Comparison of ENCODE assay signal across 20 mouse cellular contexts in genomic region chr4:31672842-31673171, GRCm38 (mm10).
A peak's percentile ranks its signal among the peaks of the same experiment; 100 is the strongest.
DNase-seq lines count a peak whose midpoint lies in the region; ATAC-seq and TF ChIP-seq lines count a peak whose summit lies in the region.
"Had no signal": no experiment of that assay in that cellular context is flagged by ENCODE, and none has a peak within 500 bp of the region (broad histone marks: within the 10 kb centered on the region; RNA-seq: fewer than 3 reads in every experiment).

No protein-coding gene starts in this region.

- H3K4me2 ChIP-seq in forebrain, embryonic 11.5 days (ENCODE audit: low read depth, low read length, severe bottlenecking) = no peak overlapping the region
- no peak overlapping the region for H3K4me2 ChIP-seq in forebrain, embryonic 14.5 days (ENCODE audit: low read length)
- no peak overlapping the region for H3K4me2 ChIP-seq in midbrain, embryonic 11.5 days
- H3K4me2 ChIP-seq in midbrain, embryonic 14.5 days (ENCODE audit: low read length) = no peak overlapping the region
- H3K4me2 ChIP-seq in neural tube, embryonic 12.5 days (replicated peaks) = no peak overlapping the region
- no peak overlapping the region for H3K4me2 ChIP-seq in neural tube, embryonic 15.5 days
- H3K4me2 ChIP-seq: heart, embryonic 13.5 days; hindbrain, embryonic 12.5 days had no signal

- WGBS in forebrain, embryonic 11.5 days = 87% methylated on average over 2 of the region's 2 CpGs
- WGBS in forebrain, embryonic 14.5 days = 77% methylated on average over 2 of the region's 2 CpGs
- WGBS in midbrain, embryonic 11.5 days = 88% methylated on average over 2 of the region's 2 CpGs
- WGBS in midbrain, embryonic 14.5 days = 92% methylated on average over 2 of the region's 2 CpGs
- WGBS in neural tube, embryonic 12.5 days = 81% methylated on average over 2 of the region's 2 CpGs
- 93% methylated on average over 2 of the region's 2 CpGs for WGBS in neural tube, embryonic 15.5 days
- WGBS in cerebellum, adult 2 months = 90% methylated on average over 2 of the region's 2 CpGs

- no peak overlapping the region for H3K9ac ChIP-seq in forebrain, embryonic 11.5 days (ENCODE audit: low read length)
- H3K9ac ChIP-seq in forebrain, embryonic 14.5 days (ENCODE audit: low read length) = no peak overlapping the region
- no peak overlapping the region for H3K9ac ChIP-seq in midbrain, embryonic 11.5 days (ENCODE audit: low read length)
- H3K9ac ChIP-seq in midbrain, embryonic 14.5 days (replicated peaks; ENCODE audit: low read length) = no peak overlapping the region
- no peak overlapping the region for H3K9ac ChIP-seq in neural tube, embryonic 12.5 days
- no peak overlapping the region for H3K9ac ChIP-seq in neural tube, embryonic 15.5 days (replicated peaks)
- H3K9ac ChIP-seq: heart, embryonic 13.5 days; hindbrain, embryonic 12.5 days had no signal

- ATAC-seq in forebrain, embryonic 11.5 days (replicated peaks; ENCODE audit: low FRiP score) = peak; percentile 45; the same call in 1 of the 2 replicates
- ATAC-seq in forebrain, embryonic 14.5 days = no peak
- peak; percentile 42; the same call in 1 of the 2 replicates for ATAC-seq in midbrain, embryonic 11.5 days (ENCODE audit: low FRiP score)
- ATAC-seq in midbrain, embryonic 14.5 days (ENCODE audit: low FRiP score, low TSS enrichment) = no peak
- peak; percentile 53 for ATAC-seq in neural tube, embryonic 12.5 days (ENCODE audit: low FRiP score, low read depth)
- no peak for ATAC-seq in neural tube, embryonic 15.5 days (ENCODE audit: low FRiP score)
- ATAC-seq: activated CD4-positive, CD25-positive, alpha-beta regulatory T cell, adult 4 months; intestine, embryonic 16.5 days; Patski had no signal

- no peak overlapping the region for H3K4me3 ChIP-seq in forebrain, embryonic 11.5 days (ENCODE audit: low read depth, low read length)
- H3K4me3 ChIP-seq in forebrain, embryonic 14.5 days (ENCODE audit: low read depth, low read length) = no peak overlapping the region
- H3K4me3 ChIP-seq in midbrain, embryonic 11.5 days (ENCODE audit: low read depth, low read length) = no peak overlapping the region
- H3K4me3 ChIP-seq in midbrain, embryonic 14.5 days (replicated peaks; ENCODE audit: low read depth, low read length) = no peak overlapping the region
- no peak overlapping the region for H3K4me3 ChIP-seq in neural tube, embryonic 12.5 days
- no peak overlapping the region for H3K4me3 ChIP-seq in neural tube, embryonic 15.5 days (replicated peaks)
- no peak overlapping the region for H3K4me3 ChIP-seq in cerebellum, adult 2 months (replicated peaks; ENCODE audit: insufficient read depth, low read depth, low read length)
- H3K4me3 ChIP-seq: erythroblast, embryonic 14.5 days; heart, embryonic 13.5 days; hindbrain, embryonic 12.5 days had no signal

- no peak for DNase-seq in forebrain, embryonic 11.5 days (ENCODE audit: low spot score)
- no peak for DNase-seq in forebrain, embryonic 14.5 days (ENCODE audit: low spot score)
- DNase-seq in midbrain, embryonic 11.5 days (ENCODE audit: low spot score, missing footprints) = no peak
- DNase-seq in midbrain, embryonic 14.5 days = no peak
- DNase-seq in cerebellum, adult 2 months = no peak
- DNase-seq: cerebellum, adult 11-12 months; cerebellum, adult 9-11 months; cerebellum, postnatal 36 days; gastrocnemius, postnatal 36 days; heart, adult 11 months; heart, postnatal 36 days had no signal

- no peaks in the 10 kb centered on the region for H3K36me3 ChIP-seq in forebrain, embryonic 11.5 days (ENCODE audit: control insufficient read depth, insufficient read depth, low read length)
- H3K36me3 ChIP-seq in forebrain, embryonic 14.5 days (ENCODE audit: control insufficient read depth, insufficient read depth, low read length) = no peaks in the 10 kb centered on the region
- H3K36me3 ChIP-seq in midbrain, embryonic 11.5 days (ENCODE audit: control insufficient read depth, insufficient read depth, low read length) = no peaks in the 10 kb centered on the region
- H3K36me3 ChIP-seq in midbrain, embryonic 14.5 days (ENCODE audit: control insufficient read depth, insufficient read depth, low read length) = no peaks in the 10 kb centered on the region
- no peaks in the 10 kb centered on the region for H3K36me3 ChIP-seq in neural tube, embryonic 12.5 days
- H3K36me3 ChIP-seq in neural tube, embryonic 15.5 days = no peaks in the 10 kb centered on the region
- H3K36me3 ChIP-seq: heart, embryonic 13.5 days; hindbrain, embryonic 12.5 days had no signal

- H3K27ac ChIP-seq in forebrain, embryonic 11.5 days (ENCODE audit: low read depth, low read length) = no peak overlapping the region
- H3K27ac ChIP-seq in forebrain, embryonic 14.5 days (ENCODE audit: low read depth, low read length) = no peak overlapping the region
- no peak overlapping the region for H3K27ac ChIP-seq in midbrain, embryonic 11.5 days (ENCODE audit: low read depth, low read length)
- no peak overlapping the region for H3K27ac ChIP-seq in midbrain, embryonic 14.5 days (replicated peaks; ENCODE audit: low read depth, low read length)
- H3K27ac ChIP-seq in neural tube, embryonic 12.5 days = no peak overlapping the region
- H3K27ac ChIP-seq in neural tube, embryonic 15.5 days (replicated peaks) = no peak overlapping the region
- H3K27ac ChIP-seq in cerebellum, adult 2 months (ENCODE audit: insufficient read depth, low read length) = no peak overlapping the region
- H3K27ac ChIP-seq: heart, embryonic 13.5 days; hindbrain, embryonic 12.5 days had no signal

- H3K4me1 ChIP-seq in forebrain, embryonic 11.5 days (replicated peaks; ENCODE audit: control insufficient read depth, insufficient read depth, low read length) = no peaks in the 10 kb centered on the region; the same call in 1 of the 2 replicates
- H3K4me1 ChIP-seq in forebrain, embryonic 14.5 days (ENCODE audit: control insufficient read depth, insufficient read depth, low read length) = peaks cover 5% of the 10 kb centered on the region; the same call in 1 of the 2 replicates
- H3K4me1 ChIP-seq in midbrain, embryonic 11.5 days (ENCODE audit: control insufficient read depth, insufficient read depth, low read length) = 0 out of 2 replicates have a peak, but pooled peaks cover 2% of the 10 kb centered on the region
- H3K4me1 ChIP-seq in midbrain, embryonic 14.5 days (ENCODE audit: control insufficient read depth, insufficient read depth, low read length) = 0 out of 2 replicates have a peak, but pooled peaks cover 3% of the 10 kb centered on the region
- H3K4me1 ChIP-seq in neural tube, embryonic 12.5 days = no peaks in the 10 kb centered on the region
- no peaks in the 10 kb centered on the region for H3K4me1 ChIP-seq in neural tube, embryonic 15.5 days
- H3K4me1 ChIP-seq in cerebellum, adult 2 months (ENCODE audit: control insufficient read depth, insufficient read depth, low read length) = no peaks in the 10 kb centered on the region
- H3K4me1 ChIP-seq: heart, embryonic 13.5 days; hindbrain, embryonic 12.5 days had no signal

- no peaks in the 10 kb centered on the region for H3K9me3 ChIP-seq in forebrain, embryonic 11.5 days (ENCODE audit: control insufficient read depth, low read length)
- H3K9me3 ChIP-seq in forebrain, embryonic 14.5 days (replicated peaks; ENCODE audit: control insufficient read depth, low read length) = no peaks in the 10 kb centered on the region
- H3K9me3 ChIP-seq in midbrain, embryonic 11.5 days (ENCODE audit: control insufficient read depth, low read length) = no peaks in the 10 kb centered on the region
- H3K9me3 ChIP-seq in midbrain, embryonic 14.5 days (ENCODE audit: control insufficient read depth, low read length) = no peaks in the 10 kb centered on the region
- no peaks in the 10 kb centered on the region for H3K9me3 ChIP-seq in neural tube, embryonic 12.5 days
- no peaks in the 10 kb centered on the region for H3K9me3 ChIP-seq in neural tube, embryonic 15.5 days (replicated peaks)
- H3K9me3 ChIP-seq: heart, embryonic 13.5 days; hindbrain, embryonic 12.5 days had no signal

- no peak for TF ChIP-seq POLR2A in cerebellum, adult 2 months (IDR thresholded peaks at IDR 0.05; ENCODE audit: borderline replicate concordance, insufficient read depth, low read length)

- no peaks in the 10 kb centered on the region for H3K27me3 ChIP-seq in forebrain, embryonic 11.5 days (ENCODE audit: control insufficient read depth, insufficient read depth, low read length)
- H3K27me3 ChIP-seq in forebrain, embryonic 14.5 days (replicated peaks; ENCODE audit: control insufficient read depth, insufficient read depth, low read length) = no peaks in the 10 kb centered on the region
- no peaks in the 10 kb centered on the region for H3K27me3 ChIP-seq in midbrain, embryonic 11.5 days (ENCODE audit: control insufficient read depth, insufficient read depth, low read length)
- no peaks in the 10 kb centered on the region for H3K27me3 ChIP-seq in midbrain, embryonic 14.5 days (ENCODE audit: control insufficient read depth, insufficient read depth, low read length)
- no peaks in the 10 kb centered on the region for H3K27me3 ChIP-seq in neural tube, embryonic 12.5 days (replicated peaks)
- H3K27me3 ChIP-seq in neural tube, embryonic 15.5 days (replicated peaks) = no peaks in the 10 kb centered on the region
- no peaks in the 10 kb centered on the region for H3K27me3 ChIP-seq in cerebellum, adult 2 months (ENCODE audit: control insufficient read depth, insufficient read depth, low read length)
- H3K27me3 ChIP-seq: CH12.LX; heart, embryonic 13.5 days; hindbrain, embryonic 12.5 days; Patski had no signal

- no peak for TF ChIP-seq CTCF in cerebellum, adult 2 months (IDR thresholded peaks at IDR 0.05; ENCODE audit: borderline replicate concordance, insufficient read depth, low read depth, low read length)

Comparison
In these comparisons a context has a peak if more than half of its experiments do, and no peak if none do; other contexts are left out.
1. ATAC-seq: peak in forebrain, embryonic 11.5 days (single experiment), midbrain, embryonic 11.5 days (single experiment) and neural tube, embryonic 12.5 days (single experiment); none in forebrain, embryonic 14.5 days (single experiment), midbrain, embryonic 14.5 days (single experiment) and neural tube, embryonic 15.5 days (single experiment).